Comparison of ENCODE assay signal across 19 mouse cellular contexts in the genomic region with DNA sequence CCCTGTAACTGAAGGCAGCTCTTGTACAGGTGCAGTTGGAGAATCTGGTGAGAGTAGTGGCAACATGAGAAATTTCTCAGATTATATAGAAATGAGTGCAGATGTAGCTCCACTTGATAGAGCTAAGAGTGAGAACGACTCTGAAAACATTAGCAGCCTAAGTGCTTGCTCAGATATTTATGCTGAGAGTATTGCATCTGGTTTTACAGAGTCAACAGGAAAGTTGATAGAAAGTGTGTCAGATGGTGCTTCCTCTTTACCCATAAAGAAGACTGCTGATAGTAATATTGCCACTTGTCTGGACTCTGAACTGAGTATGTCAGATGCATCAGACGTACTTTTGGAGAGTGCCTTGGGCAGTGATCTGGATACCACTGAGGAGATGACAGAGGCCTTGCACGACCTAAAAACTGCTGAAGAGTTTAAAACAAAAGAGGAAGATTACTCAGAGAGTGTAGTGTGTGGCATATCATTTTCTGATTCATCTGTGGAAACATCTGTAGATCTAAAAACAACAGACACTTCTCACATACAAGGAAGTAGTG.
"Had no signal": no experiment of that assay in that cellular context is flagged by ENCODE, and none has a peak within 500 bp of the region (broad histone marks: within the 10 kb centered on the region; RNA-seq: fewer than 3 reads in every experiment).

No protein-coding gene starts in this region.

- H3K4me2 ChIP-seq: liver, embryonic 13.5 days; lung, embryonic 14.5 days; midbrain, embryonic 15.5 days; neural tube, embryonic 12.5 days; neural tube, embryonic 15.5 days had no signal

- H3K4me3 ChIP-seq: layer of hippocampus, adult 2 months; liver, embryonic 13.5 days; megakaryocyte, embryonic 14.5 days; midbrain, embryonic 10.5 days; midbrain, embryonic 15.5 days; neural tube, embryonic 12.5 days; neural tube, embryonic 15.5 days had no signal

- DNase-seq: kidney, adult 18-20 months; kidney, adult 9 months; kidney, postnatal 14 days; kidney, postnatal 4 days; layer of hippocampus, adult 9-11 months; liver, embryonic 13.5 days; lung, embryonic 14.5 days; retina, postnatal 1 day; thymus, adult 18-20 months; thymus, postnatal 36 days had no signal

- H3K27me3 ChIP-seq: liver, embryonic 13.5 days; megakaryocyte, embryonic 14.5 days; midbrain, embryonic 15.5 days; neural tube, embryonic 12.5 days; neural tube, embryonic 15.5 days had no signal

- H3K9me3 ChIP-seq: liver, embryonic 13.5 days; megakaryocyte, embryonic 14.5 days; midbrain, embryonic 10.5 days; midbrain, embryonic 15.5 days; neural tube, embryonic 12.5 days; neural tube, embryonic 15.5 days had no signal

- H3K9ac ChIP-seq: liver, embryonic 13.5 days; lung, embryonic 14.5 days; midbrain, embryonic 15.5 days; neural tube, embryonic 12.5 days; neural tube, embryonic 15.5 days had no signal

- H3K27ac ChIP-seq: layer of hippocampus, adult 2 months; liver, embryonic 13.5 days; midbrain, embryonic 10.5 days; midbrain, embryonic 15.5 days; neural tube, embryonic 12.5 days; neural tube, embryonic 15.5 days; stomach, postnatal 0 days had no signal

- H3K36me3 ChIP-seq: midbrain, embryonic 15.5 days; neural tube, embryonic 15.5 days had no signal

- H3K4me1 ChIP-seq: liver, embryonic 13.5 days; midbrain, embryonic 10.5 days; midbrain, embryonic 15.5 days; neural tube, embryonic 12.5 days; neural tube, embryonic 15.5 days had no signal

- ATAC-seq: intestine, embryonic 16.5 days; lung, postnatal 0 days; midbrain, embryonic 15.5 days had no signal
